Mouse (Mus musculus) heart, embryonic 13.5 days (tissue): Measurements from ENCODE around the gene Agap1. TPM values are rescaled to one million over a fixed set of nuclear protein-coding genes. Genes with fewer than 3 reads are reported as not detected.
A peak's percentile ranks its signal among the peaks of the same experiment; 100 is the strongest.

Experiments used
- ATAC-seq: fragments of 200-750 bp; cut with Nextera tagmentation; 2 replicates; pipeline ENCODE4 v1.8.0; 2017; ENCODE audit warnings: moderate TSS enrichment; ENCODE audit not compliant: insufficient number of reproducible peaks, low FRiP score, low TSS enrichment; ENCODE audit errors: extremely low read depth
- H3K27ac ChIP-seq: fragments of 300-500 bp; sonication (generic); replicated peaks from 2 replicates; pipeline ENCODE4 v1.5.1; 2015; ENCODE audit warnings: moderate library complexity, mild to moderate bottlenecking, inconsistent platforms
- H3K27me3 ChIP-seq: fragments of 300-500 bp; sonication (generic); replicated peaks from 2 replicates; pipeline ENCODE4 v1.6.1; 2015; ENCODE audit warnings: mild to moderate bottlenecking, inconsistent platforms
- H3K36me3 ChIP-seq: fragments of 300-500 bp; sonication (generic); 2 replicates; pipeline ENCODE4 v1.6.1; 2015; ENCODE audit warnings: mild to moderate bottlenecking, inconsistent platforms
- H3K4me1 ChIP-seq: fragments of 300-500 bp; sonication (generic); 2 replicates; pipeline ENCODE4 v1.6.1; 2015; ENCODE audit warnings: inconsistent platforms
- H3K4me2 ChIP-seq: fragments of 300-500 bp; sonication (generic); 2 replicates; pipeline ENCODE4 v1.6.1; 2015; ENCODE audit warnings: inconsistent platforms, mild to moderate bottlenecking, moderate library complexity
- H3K4me3 ChIP-seq: fragments of 300-500 bp; sonication (generic); 2 replicates; pipeline ENCODE4 v1.5.1; 2015; ENCODE audit warnings: moderate library complexity, mild to moderate bottlenecking, inconsistent platforms
- H3K9ac ChIP-seq: fragments of 300-500 bp; sonication (generic); 2 replicates; pipeline ENCODE4 v1.6.1; 2015; ENCODE audit warnings: inconsistent platforms, mild to moderate bottlenecking, moderate library complexity
- H3K9me3 ChIP-seq: fragments of 300-500 bp; sonication (generic); 2 replicates; pipeline ENCODE4 v1.6.1; 2016; ENCODE audit warnings: inconsistent platforms
- WGBS: fragments of 180-500 bp; shearing (Covaris S2); methylation state at CpG from one replicate; pipeline ENCODE4 v1.1.7; 2015; ENCODE audit warnings: mixed read lengths; 5-methylcytosine and 5-hydroxymethylcytosine counted together
- polyA plus RNA-seq: library from polyadenylated mRNA; unstranded; fragments of >200 nt; fragmentation: Nextera tagmentation; extraction: Ambion mirVana; gene quantifications from 2 replicates; pipeline ENCODE4 v1.2.1, GENCODE M21; 2015

Agap1 gene
- polyA plus RNA-seq, 1 experiment from 2014 or later, result 7.1 TPM

DNA sequence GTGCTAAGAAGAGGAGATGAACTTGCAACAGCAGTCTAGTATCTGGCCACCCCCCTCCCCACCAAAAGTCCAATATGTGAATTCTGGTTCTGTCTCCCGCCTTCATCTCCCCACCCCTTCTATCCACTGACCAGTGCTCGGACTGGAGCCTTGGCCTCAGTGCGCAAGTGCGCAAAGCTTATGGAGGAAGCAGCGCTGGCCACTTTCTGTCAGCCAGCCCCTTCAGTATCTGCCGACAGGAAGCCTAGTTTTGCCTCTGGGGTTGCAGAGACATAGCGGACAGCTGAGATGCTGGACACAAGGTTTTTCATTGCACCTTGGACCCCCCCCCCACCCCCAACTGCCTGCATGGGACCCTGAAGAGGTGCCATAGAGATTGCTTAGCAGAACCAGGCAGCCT lies 467.7 kb downstream of the Agap1 start:
- ATAC-seq, result no peak
- no peak overlapping the region for H3K9ac ChIP-seq
- 1% methylated on average over 7 of the region's 7 CpGs for WGBS
- no peaks in the 10 kb centered on the region for H3K9me3 ChIP-seq
- H3K27ac ChIP-seq, result no peak overlapping the region
- no peak overlapping the region for H3K4me3 ChIP-seq
- peaks cover 100% of the 10 kb centered on the region for H3K27me3 ChIP-seq
- H3K4me2 ChIP-seq, result peak overlapping the region; percentile 65
- peaks cover 19% of the 10 kb centered on the region for H3K4me1 ChIP-seq
- H3K36me3 ChIP-seq, result no peaks in the 10 kb centered on the region

DNA sequence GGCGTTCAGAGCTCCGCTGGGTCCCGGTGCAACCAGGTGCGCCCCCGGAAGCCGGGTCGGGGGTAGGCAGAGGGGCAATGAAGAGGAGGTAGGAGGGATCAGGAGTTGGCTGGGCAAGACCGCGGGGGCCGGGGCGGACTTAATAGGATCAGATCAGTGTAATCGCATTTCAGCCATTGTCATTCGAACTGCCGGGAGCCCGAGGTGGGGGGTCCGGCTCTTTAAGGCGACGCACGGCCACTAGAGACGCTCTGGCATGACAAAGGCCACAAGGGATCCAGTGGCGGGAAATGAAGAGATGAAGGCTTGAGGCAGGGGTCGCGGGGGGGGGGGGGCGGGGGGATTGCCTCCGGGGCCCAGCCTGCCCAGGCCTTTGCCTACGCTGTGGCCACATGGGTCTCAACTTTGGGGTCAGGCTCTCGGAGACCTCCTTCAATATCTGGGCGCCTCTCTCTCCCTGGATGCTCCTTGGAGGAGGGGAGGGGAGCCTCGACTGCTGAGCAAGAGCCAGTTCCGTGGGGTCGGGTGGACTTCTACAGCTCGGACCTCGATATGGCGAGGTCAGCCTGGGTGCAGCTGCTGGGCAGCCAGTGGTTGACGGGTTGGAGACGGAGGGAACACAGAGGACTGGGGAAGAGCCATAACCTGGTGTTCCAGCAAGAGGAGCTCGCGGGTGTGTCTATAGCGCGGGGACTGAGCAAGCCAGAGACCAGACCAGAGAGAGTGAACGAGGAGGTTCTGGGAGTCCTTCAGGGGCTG lies 468.5 kb downstream of the Agap1 start:
- ATAC-seq, result no peak; the same call in 1 of the 2 replicates

DNA sequence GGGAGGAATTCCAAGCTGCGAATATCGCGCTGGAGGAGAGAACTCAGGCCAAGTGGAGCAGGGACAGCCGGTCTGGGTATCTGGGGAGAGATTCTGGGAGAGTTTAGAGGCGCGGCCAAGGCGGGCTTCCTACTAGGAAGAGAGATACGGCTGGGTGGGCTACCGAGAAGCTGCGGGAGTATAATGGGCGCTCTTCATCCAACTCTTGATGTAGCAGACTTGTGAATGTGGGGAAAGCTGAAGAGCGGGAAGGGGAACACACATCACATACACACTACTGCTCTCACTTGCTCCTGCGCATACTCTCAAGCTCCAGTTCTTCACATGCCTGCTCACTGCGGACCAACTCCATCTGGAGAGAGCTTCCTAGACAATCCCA lies 469.0 kb downstream of the Agap1 start:
- Histone ChIP-seq H3K4me2 (peak overlapping the region; percentile 65), H3K36me3 (no peaks in the 10 kb centered on the region), H3K4me1 (peaks cover 26% of the 10 kb centered on the region), H3K27me3 (peaks cover 100% of the 10 kb centered on the region), H3K9me3 (no peaks in the 10 kb centered on the region), H3K9ac (peak overlapping the region; percentile 37; the same call in 1 of the 2 replicates), H3K27ac (no peak overlapping the region), H3K4me3 (peak overlapping the region; percentile 39)
- 3% methylated on average over 14 of the region's 14 CpGs for WGBS
- no peak for ATAC-seq

More for the DNA sequence above, 468.5 kb downstream of the Agap1 start:
- Histone ChIP-seq H3K27me3 (peaks cover 100% of the 10 kb centered on the region), H3K4me1 (peaks cover 24% of the 10 kb centered on the region), H3K4me2 (peak overlapping the region; percentile 65), H3K36me3 (no peaks in the 10 kb centered on the region), H3K4me3 (peak overlapping the region; percentile 39), H3K9me3 (no peaks in the 10 kb centered on the region), H3K27ac (no peak overlapping the region), H3K9ac (peak overlapping the region; percentile 37; the same call in 1 of the 2 replicates)
- WGBS, result 1% methylated on average over 39 of the region's 41 CpGs

DNA sequence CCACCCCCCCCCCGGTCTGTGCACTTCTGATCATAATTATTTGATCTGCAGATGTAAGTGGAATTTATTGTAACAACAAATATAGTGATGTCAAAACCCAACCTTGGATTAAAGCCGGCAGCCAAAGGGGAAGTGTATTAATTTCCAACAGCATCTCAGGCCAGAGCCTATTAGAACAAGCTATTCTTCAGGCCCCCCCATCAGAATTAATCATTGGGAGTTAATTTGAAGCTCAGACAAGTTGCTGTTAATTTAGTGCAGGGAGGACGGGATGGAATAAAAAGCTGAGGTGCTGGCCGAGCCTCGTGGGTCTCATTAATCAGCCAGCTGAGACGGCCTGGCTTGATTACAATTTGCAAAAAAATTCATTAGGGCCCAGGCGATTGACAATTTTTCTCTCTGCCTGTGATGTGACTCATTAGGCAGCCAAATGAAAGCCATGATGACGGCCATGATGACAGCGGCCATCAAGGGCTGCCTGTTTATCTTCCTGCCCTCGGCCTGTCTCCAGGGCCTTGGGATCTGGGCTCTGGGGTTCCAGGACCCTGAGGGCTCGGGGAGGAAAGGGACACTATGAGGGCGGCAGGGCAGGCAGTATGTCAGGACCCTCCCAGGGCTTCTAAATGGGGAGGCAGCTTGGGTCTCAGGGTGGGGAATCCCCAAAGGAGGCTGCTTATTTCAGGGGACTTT lies 471.0 kb downstream of the Agap1 start:
- Histone ChIP-seq H3K9me3 (no peaks in the 10 kb centered on the region), H3K4me2 (no peak overlapping the region), H3K4me3 (no peak overlapping the region), H3K4me1 (peaks cover 43% of the 10 kb centered on the region), H3K27ac (no peak overlapping the region), H3K27me3 (peaks cover 100% of the 10 kb centered on the region), H3K36me3 (no peaks in the 10 kb centered on the region), H3K9ac (no peak overlapping the region)
- ATAC-seq, result no peak
- 27% methylated on average over 12 of the region's 12 CpGs for WGBS

DNA sequence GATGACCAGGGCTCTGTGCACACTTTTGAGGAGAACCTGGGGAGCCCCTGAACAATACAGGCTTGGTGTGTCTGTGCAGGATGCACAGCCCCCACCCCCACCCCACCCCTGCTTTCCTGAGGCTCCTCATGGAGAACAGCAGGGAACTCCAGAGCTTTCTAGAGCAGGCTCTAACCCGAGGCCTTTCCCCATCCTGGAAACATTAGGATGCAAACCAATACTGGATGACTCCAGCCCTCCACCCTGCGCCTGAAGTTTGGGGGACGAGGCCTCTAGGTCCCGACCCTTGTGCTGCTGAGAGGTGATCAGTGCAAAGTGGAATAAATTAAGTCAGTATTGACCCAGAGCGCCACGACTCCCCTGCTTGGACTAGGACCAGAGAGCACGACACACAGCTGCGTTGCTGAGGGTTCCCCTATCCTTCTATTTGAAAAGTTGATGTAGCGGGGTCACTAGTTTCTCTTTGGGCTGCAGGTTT lies 472.0 kb downstream of the Agap1 start:
- Histone ChIP-seq H3K9ac (no peak overlapping the region), H3K4me1 (peaks cover 52% of the 10 kb centered on the region), H3K9me3 (no peaks in the 10 kb centered on the region), H3K27me3 (peaks cover 100% of the 10 kb centered on the region), H3K4me2 (peak overlapping the region; percentile 67), H3K36me3 (no peaks in the 10 kb centered on the region), H3K27ac (no peak overlapping the region), H3K4me3 (peak overlapping the region; percentile 42)
- ATAC-seq, result no peak
- 16% methylated on average over 9 of the region's 9 CpGs for WGBS

DNA sequence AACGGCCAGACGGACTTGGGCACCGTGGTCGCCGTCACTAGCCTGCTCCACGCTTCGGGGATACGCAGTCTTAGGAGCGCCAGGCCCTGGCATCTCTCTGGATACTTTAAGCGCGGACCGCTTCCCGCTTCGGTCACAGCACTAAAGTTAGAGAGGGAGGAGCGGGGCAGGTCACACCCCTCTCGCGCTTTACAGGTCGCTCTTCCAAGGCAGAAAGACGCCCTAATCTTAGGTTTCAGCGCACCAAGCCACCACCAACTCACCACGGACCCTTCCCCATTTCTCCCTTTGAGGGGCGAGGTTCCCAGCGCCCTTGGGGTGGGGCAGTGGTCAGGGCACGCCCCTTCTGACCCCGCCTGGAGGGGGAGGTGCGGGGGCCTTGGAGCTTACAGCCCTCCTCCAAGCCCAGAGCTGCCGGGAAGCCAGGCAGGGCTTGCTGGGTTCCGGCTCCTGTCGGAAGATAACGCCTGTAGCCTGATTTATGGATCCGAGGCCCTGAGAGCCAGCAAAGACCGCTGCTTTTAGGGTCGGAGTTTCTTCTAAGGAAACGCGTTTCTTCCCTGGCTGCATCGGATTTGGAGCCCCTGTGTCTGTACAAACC lies 472.6 kb downstream of the Agap1 start:
- ATAC-seq, result no peak
- H3K36me3 ChIP-seq, result no peaks in the 10 kb centered on the region
- under 1% methylated on average over 36 of the region's 36 CpGs for whole genome bisulfite sequencing
- H3K27me3 ChIP-seq, result peaks cover 100% of the 10 kb centered on the region
- H3K4me3 ChIP-seq, result peak overlapping the region; percentile 42
- H3K9me3 ChIP-seq, result no peaks in the 10 kb centered on the region
- no peak overlapping the region for H3K27ac ChIP-seq
- 0 out of 2 replicates have a peak overlapping the region, but pooled peaks have one; percentile 29 for H3K9ac ChIP-seq
- peaks cover 52% of the 10 kb centered on the region for H3K4me1 ChIP-seq
- H3K4me2 ChIP-seq, result peak overlapping the region; percentile 67

DNA sequence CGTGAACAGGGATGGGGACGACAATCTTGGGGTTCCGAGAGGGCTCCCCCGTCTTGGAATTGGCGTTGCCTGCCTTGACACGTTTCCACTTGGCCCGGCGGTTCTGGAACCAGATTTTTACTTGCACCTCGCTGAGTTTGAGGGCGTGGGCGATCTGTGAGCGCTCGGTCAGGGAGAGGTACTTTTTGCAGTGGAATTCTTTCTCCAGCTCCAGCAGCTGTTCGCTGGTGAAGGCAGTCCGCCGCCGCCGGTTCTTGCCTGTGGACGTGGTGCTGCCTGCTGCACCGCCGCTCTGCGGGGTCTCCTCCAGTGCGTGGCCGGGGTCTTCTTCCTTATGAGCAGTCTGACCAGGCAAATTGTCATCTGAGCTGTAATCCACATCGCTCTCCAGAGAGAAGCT lies 474.1 kb downstream of the Agap1 start:
- no peaks in the 10 kb centered on the region for H3K9me3 ChIP-seq
- peak overlapping the region; percentile 27 for H3K4me3 ChIP-seq
- H3K4me1 ChIP-seq, result peaks cover 37% of the 10 kb centered on the region
- H3K9ac ChIP-seq, result no peak overlapping the region
- H3K27ac ChIP-seq, result no peak overlapping the region
- H3K27me3 ChIP-seq, result peaks cover 99% of the 10 kb centered on the region
- H3K4me2 ChIP-seq, result peak overlapping the region; percentile 37
- no peaks in the 10 kb centered on the region for H3K36me3 ChIP-seq
- no peak for ATAC-seq
- WGBS, result 8% methylated on average over 25 of the region's 25 CpGs

DNA sequence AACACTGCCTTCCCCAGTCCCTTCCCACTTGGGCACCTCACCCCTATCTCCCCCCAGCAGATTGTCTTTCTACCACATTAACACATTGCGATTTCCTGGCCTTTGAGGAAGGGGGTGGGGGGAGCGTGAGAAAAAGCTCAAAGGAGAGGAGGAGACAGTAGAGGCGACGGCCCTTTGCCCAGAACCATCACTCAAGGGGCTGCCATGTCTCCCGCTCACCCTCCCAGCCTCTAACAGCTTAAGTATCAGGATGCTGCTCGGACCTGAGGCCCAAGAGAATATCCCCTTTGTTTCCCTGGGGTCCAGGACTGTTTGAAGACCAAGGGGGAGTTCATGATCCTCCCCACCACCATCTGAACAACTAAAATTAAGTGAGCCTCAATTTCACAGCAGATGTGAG lies 474.6 kb downstream of the Agap1 start:
- no peak for ATAC-seq
- H3K9ac ChIP-seq, result no peak overlapping the region
- H3K4me2 ChIP-seq, result peak overlapping the region; percentile 37
- H3K9me3 ChIP-seq, result no peaks in the 10 kb centered on the region
- 4% methylated on average over 6 of the region's 6 CpGs for WGBS
- peak overlapping the region; percentile 27 for H3K4me3 ChIP-seq
- H3K36me3 ChIP-seq, result no peaks in the 10 kb centered on the region
- peaks cover 99% of the 10 kb centered on the region for H3K27me3 ChIP-seq
- H3K27ac ChIP-seq, result no peak overlapping the region
- H3K4me1 ChIP-seq, result peaks cover 37% of the 10 kb centered on the region

DNA sequence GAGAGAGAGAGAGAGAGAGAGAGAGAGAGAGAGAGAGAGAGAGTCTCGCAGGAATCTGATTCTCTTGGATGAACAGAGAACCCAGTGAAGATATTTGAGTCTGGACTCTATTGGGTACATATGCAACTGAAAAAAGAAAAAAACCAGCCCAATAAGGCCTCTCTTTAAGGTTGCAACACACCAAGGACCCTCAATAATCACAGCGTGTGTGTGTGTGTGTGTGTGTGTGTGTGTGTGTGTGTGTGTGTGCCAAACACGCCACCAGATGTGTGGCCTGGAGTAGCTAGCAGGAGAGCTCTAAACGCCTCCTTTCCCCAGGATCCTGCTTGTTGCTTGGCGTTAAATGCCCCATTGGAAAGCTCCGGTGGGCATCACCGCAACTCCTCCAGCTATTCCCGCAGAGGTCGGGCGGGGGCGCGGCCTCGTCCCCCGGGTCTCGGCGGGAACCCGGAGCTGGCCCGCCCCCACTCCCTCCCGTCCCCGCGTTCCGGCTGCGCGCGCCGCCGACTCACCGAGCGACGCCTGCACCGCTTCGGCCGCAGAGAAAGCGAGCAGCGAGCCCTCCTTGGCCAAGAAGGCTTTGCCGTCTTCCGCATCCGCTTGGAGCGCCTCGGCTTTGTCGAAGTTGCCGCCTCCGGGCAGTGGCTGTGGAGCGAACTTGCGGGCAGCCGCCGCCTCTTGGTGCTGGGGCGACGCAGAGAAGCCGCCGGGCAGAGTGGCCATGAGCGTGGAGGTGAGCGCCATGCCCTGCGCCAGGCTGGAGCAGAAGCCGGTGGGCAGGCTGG lies 475.3 kb downstream of the Agap1 start:
- Histone ChIP-seq H3K4me2 (peak overlapping the region; percentile 86), H3K4me1 (peaks cover 37% of the 10 kb centered on the region), H3K36me3 (no peaks in the 10 kb centered on the region), H3K27me3 (peaks cover 99% of the 10 kb centered on the region), H3K9me3 (no peaks in the 10 kb centered on the region), H3K4me3 (peak overlapping the region; percentile 58), H3K9ac (peak overlapping the region; percentile 66), H3K27ac (no peak overlapping the region)
- ATAC-seq, result no peak
- 1% methylated on average over 55 of the region's 55 CpGs for WGBS

DNA sequence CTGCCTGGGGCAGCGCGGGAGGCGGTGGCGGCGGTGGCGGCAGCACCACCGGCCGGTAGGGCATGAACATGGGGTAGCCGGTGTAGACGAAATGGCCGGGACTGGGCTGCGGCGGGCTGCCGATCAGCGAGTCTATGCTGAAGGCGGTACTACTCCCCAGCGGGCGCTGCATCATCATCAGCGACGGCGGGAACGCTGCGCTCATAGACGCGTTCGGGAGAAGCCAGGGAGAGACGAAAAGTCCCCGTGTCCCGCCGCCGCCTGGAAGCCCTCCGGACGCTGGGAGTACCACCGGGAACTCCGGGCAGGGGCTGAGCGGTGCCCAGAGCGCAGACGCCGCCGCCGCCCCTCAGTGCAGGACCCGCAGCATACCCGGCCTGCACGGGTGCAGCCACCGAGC lies 475.9 kb downstream of the Agap1 start:
- ATAC-seq, result no peak
- H3K36me3 ChIP-seq, result no peaks in the 10 kb centered on the region
- H3K9ac ChIP-seq, result peak overlapping the region; percentile 66
- H3K27ac ChIP-seq, result no peak overlapping the region
- H3K4me3 ChIP-seq, result peak overlapping the region; percentile 58
- peaks cover 37% of the 10 kb centered on the region for H3K4me1 ChIP-seq
- H3K4me2 ChIP-seq, result peak overlapping the region; percentile 86
- 0% methylated on average over 37 of the region's 45 CpGs for WGBS
- H3K27me3 ChIP-seq, result peaks cover 99% of the 10 kb centered on the region
- H3K9me3 ChIP-seq, result no peaks in the 10 kb centered on the region

DNA sequence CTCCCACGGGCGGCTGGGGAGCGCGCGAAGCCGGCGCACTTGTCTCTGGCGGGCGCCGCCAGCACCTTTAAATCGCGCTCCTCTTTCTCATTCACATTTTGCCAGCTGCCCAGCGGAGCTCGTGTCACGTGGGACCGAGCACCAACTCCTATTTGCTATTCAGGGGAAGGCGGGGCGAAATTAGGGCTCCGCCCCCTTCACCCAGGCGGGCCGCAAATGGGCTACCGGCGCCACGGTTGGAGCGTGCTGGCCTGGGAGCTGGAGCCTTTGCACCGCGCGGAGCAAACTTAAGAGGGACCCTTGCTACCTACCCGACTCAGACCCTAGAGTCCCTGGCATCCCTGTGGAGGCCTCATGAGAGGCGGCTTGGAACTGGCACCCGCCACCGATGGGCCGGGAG lies 476.5 kb downstream of the Agap1 start, which contains the start of gene Gbx2:
Gene Gbx2 (minus strand): TSS at position 60 of the 400 bp plus-strand sequence.
- Histone ChIP-seq H3K27ac (no peak within 1 kb of the TSS), H3K9ac (peak within 1 kb of the TSS; percentile 66), H3K9me3 (no peaks in the 10 kb centered on the region), H3K27me3 (peaks cover 99% of the 10 kb centered on the region), H3K4me2 (peak within 1 kb of the TSS; percentile 86), H3K4me3 (peak within 1 kb of the TSS; percentile 58), H3K36me3 (no peaks in the 10 kb centered on the region), H3K4me1 (peaks cover 37% of the 10 kb centered on the region)
- ATAC-seq, result 0 out of 2 replicates have a peak, but pooled peaks have one; percentile 25
- WGBS, result under 1% methylated on average over 33 of the region's 33 CpGs
